Mouse (Mus musculus) embryonic facial prominence, embryonic 11.5 days (tissue): ENCODE results near the gene Capn5. TPM values are rescaled to one million over a fixed set of nuclear protein-coding genes. Genes with fewer than 3 reads are reported as not detected.

Source experiments
- ATAC-seq: fragments of 200-750 bp; cut with Nextera tagmentation; replicated peaks from 2 replicates; pipeline ENCODE4 v1.8.0; 2017; ENCODE audit warnings: low read depth; ENCODE audit not compliant: insufficient number of reproducible peaks, low FRiP score, low TSS enrichment
- DNase-seq: peaks from one replicate; pipeline ENCODE4 v3.0.0-alpha.2; 2015; ENCODE audit warnings: low spot score
- H3K27ac ChIP-seq: fragments of 300-500 bp; sonication (generic); replicated peaks from 2 replicates; pipeline ENCODE4 v1.5.1; 2014; ENCODE audit warnings: mild to moderate bottlenecking, low read depth, low read length, control low read depth
- H3K27me3 ChIP-seq: fragments of 300-500 bp; sonication (generic); 2 replicates; pipeline ENCODE4 v1.6.1; 2014; ENCODE audit warnings: mild to moderate bottlenecking, low read length, moderate library complexity, mixed read lengths; ENCODE audit not compliant: control insufficient read depth, insufficient read depth
- H3K36me3 ChIP-seq: fragments of 300-500 bp; sonication (generic); replicated peaks from 2 replicates; pipeline ENCODE4 v1.6.1; 2014; ENCODE audit warnings: low read depth, mild to moderate bottlenecking, low read length, moderate library complexity, mixed read lengths; ENCODE audit not compliant: control insufficient read depth, insufficient read depth
- H3K4me1 ChIP-seq: fragments of 300-500 bp; sonication (generic); 2 replicates; pipeline ENCODE4 v1.6.1; 2014; ENCODE audit warnings: low read length, mixed read lengths; ENCODE audit not compliant: control insufficient read depth, insufficient read depth
- H3K4me2 ChIP-seq: fragments of 300-500 bp; sonication (generic); 2 replicates; pipeline ENCODE4 v1.6.1; 2014; ENCODE audit warnings: low read depth, mild to moderate bottlenecking, control low read depth, low read length, moderate library complexity
- H3K4me3 ChIP-seq: fragments of 300-500 bp; sonication (generic); 2 replicates; pipeline ENCODE4 v1.5.1; 2014; ENCODE audit warnings: low read depth, low read length, control low read depth
- H3K9ac ChIP-seq: fragments of 300-500 bp; sonication (generic); replicated peaks from 2 replicates; pipeline ENCODE4 v1.6.1; 2014; ENCODE audit warnings: mild to moderate bottlenecking, control low read depth, low read length
- H3K9me3 ChIP-seq: fragments of 300-500 bp; sonication (generic); replicated peaks from 2 replicates; pipeline ENCODE4 v1.6.1; 2016; ENCODE audit warnings: mild to moderate bottlenecking, low read length, inconsistent platforms, mixed read lengths; ENCODE audit not compliant: control insufficient read depth
- WGBS: fragments of 180-500 bp; shearing (Covaris S2); extraction: QIAGEN DNeasy Blood & Tissue Kit; methylation state at CpG from one replicate; pipeline ENCODE4 v1.1.7; 2014; 5-methylcytosine and 5-hydroxymethylcytosine counted together
- polyA plus RNA-seq: library from polyadenylated mRNA; unstranded; fragments of >200 nt; fragmentation: Nextera tagmentation; extraction: Ambion mirVana; gene quantifications from 2 replicates; pipeline ENCODE4 v1.2.1, GENCODE M21; 2014

Capn5 gene
- polyA plus RNA-seq, 1 experiment from 2014 or later: 2.6 TPM

- 66% methylated on average over 8 of the region's 8 CpGs for WGBS
- no peak overlapping the region for H3K4me2 ChIP-seq
- DNase-seq (no peak), ATAC-seq (peak; percentile 62)
- H3K27me3 ChIP-seq: no peaks in the 10 kb centered on the region
- no peak overlapping the region for H3K9ac ChIP-seq
- H3K9me3 ChIP-seq: no peaks in the 10 kb centered on the region
- no peak overlapping the region for H3K4me3 ChIP-seq
- no peaks in the 10 kb centered on the region for H3K36me3 ChIP-seq
- no peaks in the 10 kb centered on the region for H3K4me1 ChIP-seq
- H3K27ac ChIP-seq: no peak overlapping the region
Observed at GRCm38 (mm10) chr7:98186637-98187036, 8.6 kb upstream of the Capn5 start.

- H3K36me3 ChIP-seq: no peaks in the 10 kb centered on the region
- no peak for ATAC-seq
- WGBS: 84% methylated on average over 6 of the region's 6 CpGs
- DNase-seq: no peak
- no peaks in the 10 kb centered on the region for H3K27me3 ChIP-seq
- no peaks in the 10 kb centered on the region for H3K9me3 ChIP-seq
- H3K4me1 ChIP-seq: no peaks in the 10 kb centered on the region
- no peak overlapping the region for H3K4me2 ChIP-seq
- H3K27ac ChIP-seq: no peak overlapping the region
- H3K9ac ChIP-seq: no peak overlapping the region
- no peak overlapping the region for H3K4me3 ChIP-seq
Observed at GRCm38 (mm10) chr7:98185326-98185725, 7.3 kb upstream of the Capn5 start.

- H3K9ac ChIP-seq: peak overlapping the region; percentile 56
- no peak for DNase-seq
- no peaks in the 10 kb centered on the region for H3K9me3 ChIP-seq
- H3K27me3 ChIP-seq: no peaks in the 10 kb centered on the region
- H3K36me3 ChIP-seq: no peaks in the 10 kb centered on the region
- peak overlapping the region; percentile 68 for H3K4me3 ChIP-seq
- H3K4me2 ChIP-seq: peak overlapping the region; percentile 63
- 84% methylated on average over 5 of the region's 5 CpGs for WGBS
- no peak overlapping the region for H3K27ac ChIP-seq
- ATAC-seq: peak; percentile 25; the same call in 1 of the 2 replicates
- no peaks in the 10 kb centered on the region for H3K4me1 ChIP-seq
Observed at GRCm38 (mm10) chr7:98178560-98179231, 622 bp upstream of the Capn5 start.

DNA sequence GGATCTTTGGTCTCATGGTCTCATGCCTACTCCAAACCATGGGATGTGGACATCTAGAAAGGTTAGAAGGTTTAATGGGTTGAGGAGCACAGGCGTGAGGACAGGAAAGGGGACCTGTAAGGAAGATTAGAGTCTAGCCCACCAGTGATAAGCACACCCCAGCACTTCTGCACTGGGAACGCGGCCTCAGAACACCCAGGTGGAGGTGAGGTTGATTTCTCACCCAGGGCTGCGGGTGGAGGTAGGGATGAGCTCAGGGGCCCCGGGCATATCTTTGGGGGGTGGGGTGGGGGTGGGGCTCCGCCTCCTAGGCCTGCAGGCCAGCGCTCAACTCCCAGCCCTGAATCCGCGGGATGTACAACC, 527 bp downstream of the Capn5 start:
- Histone ChIP-seq H3K4me3 (peak overlapping the region; percentile 68), H3K27ac (no peak overlapping the region), H3K36me3 (no peaks in the 10 kb centered on the region), H3K9me3 (no peaks in the 10 kb centered on the region), H3K4me2 (peak overlapping the region; percentile 63), H3K27me3 (no peaks in the 10 kb centered on the region), H3K4me1 (no peaks in the 10 kb centered on the region), H3K9ac (peak overlapping the region; percentile 56)
- WGBS: 3% methylated on average over 9 of the region's 9 CpGs
- DNase-seq (no peak), ATAC-seq (peak; percentile 10; the same call in 1 of the 2 replicates)

DNA sequence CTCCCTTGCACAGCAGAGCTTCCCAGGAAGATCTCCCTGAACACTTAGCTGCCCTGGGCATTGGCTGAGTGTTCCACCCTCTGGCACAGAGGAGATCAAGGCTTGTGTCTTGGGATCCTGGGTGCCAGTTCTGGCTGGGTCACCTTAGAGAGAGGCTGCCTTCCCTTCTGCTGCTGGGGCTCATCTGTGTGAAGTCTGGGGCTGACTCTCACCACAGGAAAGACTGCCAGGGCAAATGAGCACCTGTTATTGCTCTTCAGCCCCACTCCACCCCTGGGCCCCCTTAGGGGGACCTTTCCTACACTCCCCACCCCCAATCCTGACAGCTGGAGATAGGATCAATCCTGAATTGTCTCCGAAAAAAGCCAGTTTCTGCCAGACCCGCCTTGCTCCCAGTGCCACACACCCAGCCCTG, 996 bp downstream of the Capn5 start:
- Histone ChIP-seq H3K27me3 (no peaks in the 10 kb centered on the region), H3K4me1 (no peaks in the 10 kb centered on the region), H3K9ac (no peak overlapping the region), H3K9me3 (no peaks in the 10 kb centered on the region), H3K4me2 (no peak overlapping the region), H3K27ac (no peak overlapping the region), H3K36me3 (no peaks in the 10 kb centered on the region), H3K4me3 (peak overlapping the region; percentile 68; the same call in 1 of the 2 replicates)
- WGBS: 57% methylated on average over 2 of the region's 2 CpGs
- DNase-seq (no peak), ATAC-seq (0 out of 2 replicates have a peak, but pooled peaks have one; percentile 40)

DNA sequence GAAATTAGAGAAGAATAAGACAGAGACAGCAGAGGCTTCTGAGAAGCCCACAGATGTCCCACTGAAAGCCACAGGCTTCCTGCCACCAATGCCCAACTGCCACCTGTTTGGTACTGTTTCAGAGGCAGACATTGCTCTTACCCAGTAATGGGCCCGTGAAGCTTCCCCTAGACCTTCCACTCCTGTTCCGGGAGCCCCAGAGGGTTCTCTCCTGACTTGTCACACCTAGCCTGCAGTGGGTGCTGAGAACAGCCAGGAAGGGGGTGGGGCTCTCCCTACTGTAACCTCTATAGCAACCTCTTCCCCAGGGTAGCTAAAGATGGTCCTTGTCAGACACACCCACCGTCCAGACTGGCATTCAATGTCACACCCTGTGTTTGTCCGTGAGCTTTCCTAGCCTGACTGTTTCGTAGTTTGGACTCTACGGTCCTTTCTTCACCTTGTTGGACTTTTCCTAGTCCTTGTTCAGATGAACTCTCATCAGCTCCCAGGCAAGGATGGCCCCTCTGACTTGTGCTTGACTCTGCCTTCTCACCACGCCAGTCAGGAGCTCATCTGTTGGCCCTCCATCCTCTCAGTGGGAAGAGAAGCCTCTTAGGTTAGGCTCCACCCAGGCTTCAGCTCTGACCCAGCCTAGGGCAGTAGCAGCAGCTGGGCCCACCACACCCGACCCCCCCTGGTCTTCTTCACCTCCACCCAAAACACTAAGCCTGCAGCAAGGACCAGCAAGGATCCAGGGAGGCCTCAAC, 1.6 kb downstream of the Capn5 start:
- no peak overlapping the region for H3K9ac ChIP-seq
- H3K36me3 ChIP-seq: no peaks in the 10 kb centered on the region
- H3K27ac ChIP-seq: 0 out of 2 replicates have a peak overlapping the region, but pooled peaks have one; percentile 9
- ATAC-seq: no peak
- no peaks in the 10 kb centered on the region for H3K9me3 ChIP-seq
- 75% methylated on average over 8 of the region's 8 CpGs for WGBS
- no peaks in the 10 kb centered on the region for H3K27me3 ChIP-seq
- peaks cover 2% of the 10 kb centered on the region; the same call in 1 of the 2 replicates for H3K4me1 ChIP-seq
- H3K4me3 ChIP-seq: no peak overlapping the region
- DNase-seq: no peak
- H3K4me2 ChIP-seq: 0 out of 2 replicates have a peak overlapping the region, but pooled peaks have one; percentile 0

GRCm38 (mm10) chr7:98174883-98175755, 3.0 kb downstream of the Capn5 start:
- Histone ChIP-seq H3K4me1 (peaks cover 8% of the 10 kb centered on the region; the same call in 1 of the 2 replicates), H3K27me3 (no peaks in the 10 kb centered on the region), H3K9ac (no peak overlapping the region), H3K4me2 (no peak overlapping the region; the same call in 1 of the 2 replicates), H3K36me3 (no peaks in the 10 kb centered on the region), H3K9me3 (no peaks in the 10 kb centered on the region), H3K27ac (no peak overlapping the region), H3K4me3 (no peak overlapping the region)
- no peak for DNase-seq
- WGBS: 72% methylated on average over 4 of the region's 4 CpGs
- ATAC-seq: no peak
